Mouse (Mus musculus) thymus, postnatal 14 days (tissue): ENCODE results near the gene Homer3.

ENCODE experiments used
- DNase-seq: peaks from one replicate; pipeline ENCODE4 v3.0.0; 2021

Gene Homer3

DNA sequence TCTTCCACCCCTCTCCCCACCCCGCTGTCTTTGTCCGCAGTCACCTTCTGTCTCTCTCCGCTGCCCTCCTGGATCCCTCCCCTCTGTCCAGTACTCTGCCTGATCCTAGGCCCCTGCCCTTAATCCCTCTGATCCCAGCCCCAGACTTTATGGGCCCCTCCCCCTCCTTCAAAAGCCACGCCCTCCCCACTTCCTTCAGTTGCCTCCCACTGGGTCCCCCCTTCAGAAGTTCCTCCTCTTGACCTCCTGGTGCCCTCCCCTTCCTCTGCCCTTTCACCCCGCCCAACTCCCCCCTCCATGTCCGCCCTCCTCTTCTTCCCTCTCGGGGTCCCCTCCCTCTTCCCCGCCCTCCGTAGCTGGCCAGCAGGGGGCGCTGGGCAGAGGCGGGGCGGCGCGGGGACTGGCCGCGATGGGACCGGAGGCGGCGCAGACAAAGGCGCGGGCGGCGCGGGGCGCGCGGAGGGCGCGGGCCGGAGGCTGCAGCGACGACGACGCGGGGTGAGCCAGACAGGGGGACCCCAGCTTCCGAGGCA, at the start of gene Homer3:
Gene Homer3 (plus strand): TSS at position 225 of the 533 bp plus-strand sequence.
- peak; percentile 96 for DNase-seq

DNA sequence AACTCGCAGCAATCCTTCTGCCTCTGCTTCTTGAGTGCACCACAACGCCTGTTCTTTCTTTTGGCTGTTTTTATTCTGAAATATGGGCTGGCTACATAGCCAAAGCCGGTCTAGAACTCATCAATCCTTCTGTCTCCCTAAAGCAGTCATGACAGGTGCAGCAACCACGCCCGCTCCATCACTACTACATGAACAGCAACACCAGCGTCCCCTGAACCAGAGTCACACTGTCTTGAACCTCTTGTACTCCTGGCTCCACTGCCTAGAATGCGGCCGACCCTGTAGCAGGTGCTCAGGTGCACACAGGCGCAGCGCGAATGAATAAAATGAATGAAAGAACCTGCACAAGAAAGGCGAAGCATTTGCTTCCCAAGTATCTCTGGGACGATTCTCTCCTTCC, 49.0 kb upstream of the Homer3 start:
- DNase-seq: no peak

DNA sequence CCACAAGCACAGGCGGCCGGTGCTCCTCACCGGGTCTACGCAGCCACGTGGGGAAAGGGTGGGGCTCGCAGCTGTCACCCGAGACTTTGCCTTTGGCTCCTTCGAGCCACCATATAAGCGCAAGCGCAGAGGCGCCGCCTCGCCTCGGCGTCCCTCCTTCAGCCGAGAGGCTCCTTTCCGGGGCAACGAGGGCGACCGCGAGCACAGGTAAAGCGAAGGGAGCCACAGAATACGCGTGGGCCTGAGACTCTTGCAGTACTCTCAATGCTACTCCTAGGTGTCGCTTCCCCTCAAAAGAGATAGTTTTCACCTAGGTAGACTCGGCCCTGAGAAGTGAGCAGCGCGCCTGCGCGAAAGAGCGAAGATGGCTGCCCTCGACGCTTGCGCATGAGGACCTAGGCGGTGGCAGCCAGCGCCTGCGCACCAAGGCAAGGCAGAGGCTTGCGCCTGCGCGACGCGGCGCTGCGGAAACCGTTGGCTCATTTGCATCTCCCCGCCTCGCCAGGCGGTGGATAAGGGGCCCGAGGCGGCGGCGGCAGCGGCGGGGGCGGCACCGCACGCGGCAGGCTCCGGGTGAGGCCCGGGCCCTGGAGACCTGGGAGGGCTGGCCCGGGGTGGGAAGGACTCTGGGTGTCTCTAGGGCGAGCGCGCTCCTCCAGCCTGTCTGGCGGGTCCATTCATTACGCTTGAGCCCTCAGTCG, 48.4 kb upstream of the Homer3 start, which contains the start of the genes Sugp2 and Armc6:
Gene Sugp2 (plus strand): TSS at position 147 of the 701 bp plus-strand sequence.
Gene Armc6 (minus strand): TSS at position 387 of the 701 bp plus-strand sequence.
- DNase-seq: peak; percentile 96

DNA sequence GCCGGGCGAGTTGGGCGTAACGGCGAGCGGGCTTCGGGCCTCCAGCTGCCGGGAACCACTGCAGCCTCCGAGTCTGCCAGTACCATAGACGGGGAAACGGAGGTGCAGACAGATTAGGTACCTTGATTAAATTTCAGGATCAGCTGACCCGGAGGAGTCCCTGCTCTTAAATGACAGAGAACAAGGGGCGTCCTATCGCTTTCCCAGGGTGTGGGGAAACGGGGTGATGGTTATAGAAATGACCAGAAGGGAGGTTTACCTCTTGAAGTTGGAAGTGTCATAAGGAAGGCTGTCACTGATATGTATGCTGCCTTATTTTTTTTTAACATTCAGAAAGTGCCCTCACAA, 47.9 kb upstream of the Homer3 start:
- no peak for DNase-seq

DNA sequence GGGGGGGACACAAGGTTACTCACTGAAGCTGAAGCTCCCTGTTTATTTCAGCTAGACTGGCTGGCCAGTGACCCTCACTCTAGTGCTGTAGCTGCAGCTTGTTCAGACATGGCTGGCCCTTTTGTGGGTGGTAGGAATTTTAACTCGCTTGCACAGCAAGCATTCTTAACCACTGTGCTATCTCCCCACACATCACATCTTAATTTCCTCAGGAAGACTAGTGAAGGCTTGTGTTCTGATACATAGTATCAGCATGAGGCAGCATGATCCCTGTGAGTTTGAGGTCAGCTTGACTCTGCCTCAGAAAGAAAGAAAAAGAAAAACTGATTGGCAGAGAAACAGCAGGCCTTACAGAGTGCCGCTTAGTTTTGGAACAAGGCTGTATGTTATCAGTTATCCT, 44.8 kb upstream of the Homer3 start:
- no peak for DNase-seq

DNA sequence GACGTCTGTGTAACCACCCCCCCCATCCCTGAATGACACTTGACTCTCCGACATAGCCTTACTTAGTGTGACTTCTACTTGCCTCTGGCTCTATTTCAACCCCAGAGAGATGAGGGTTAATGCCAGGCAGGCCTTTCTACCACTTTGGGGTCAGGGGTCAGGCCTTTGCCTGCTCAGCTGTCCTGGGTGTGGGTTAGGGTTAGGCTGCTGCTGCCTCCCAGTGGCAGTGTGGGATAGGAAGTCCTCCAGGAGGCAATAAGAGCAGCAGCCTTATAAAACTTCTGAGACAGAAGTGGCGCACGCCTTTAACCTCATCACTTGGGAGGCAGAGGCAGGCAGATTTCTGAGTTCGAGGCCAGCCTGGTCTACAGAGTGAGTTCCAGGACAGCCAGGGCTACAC, 42.0 kb upstream of the Homer3 start:
- peak; percentile 27 for DNase-seq

DNA sequence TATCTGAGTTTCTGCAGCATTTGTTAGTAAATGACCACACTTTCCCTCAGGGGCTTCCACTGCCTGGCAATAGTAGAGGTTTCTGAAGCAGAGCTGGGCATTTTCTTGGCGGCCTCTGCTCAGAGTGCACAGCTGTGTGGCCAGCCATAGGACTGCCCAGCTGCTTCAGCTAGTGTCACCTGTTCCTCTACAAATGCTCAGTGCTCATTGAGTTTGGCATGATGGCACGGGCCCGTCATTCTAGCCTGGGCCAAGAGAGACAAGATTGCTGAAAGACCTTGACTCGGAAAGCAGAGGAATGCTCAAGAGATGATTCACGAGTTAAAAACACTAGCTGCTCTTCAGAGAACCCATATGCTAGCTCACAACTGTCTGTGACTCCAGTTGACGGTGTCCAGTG, 36.0 kb upstream of the Homer3 start:
- DNase-seq: no peak

DNA sequence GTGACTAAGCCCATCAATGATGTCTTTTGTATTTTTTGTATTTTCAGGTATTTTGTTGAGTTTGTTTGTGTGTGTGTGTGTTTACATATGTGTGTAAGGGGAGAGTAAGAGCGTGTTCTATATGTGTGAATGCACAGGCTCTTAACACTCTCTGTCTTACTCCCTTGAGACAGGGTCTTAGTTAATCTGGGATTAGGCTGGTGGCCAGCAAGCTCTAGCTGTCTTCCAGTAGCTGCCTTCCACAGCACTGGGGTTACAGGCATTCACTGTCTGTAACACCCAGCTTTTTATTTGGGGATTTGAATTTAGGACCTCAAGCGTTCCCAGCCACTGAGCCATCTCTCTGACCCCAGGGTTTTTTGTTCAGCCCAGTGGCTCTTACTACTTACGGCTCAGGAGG, 34.8 kb upstream of the Homer3 start:
- no peak for DNase-seq

DNA sequence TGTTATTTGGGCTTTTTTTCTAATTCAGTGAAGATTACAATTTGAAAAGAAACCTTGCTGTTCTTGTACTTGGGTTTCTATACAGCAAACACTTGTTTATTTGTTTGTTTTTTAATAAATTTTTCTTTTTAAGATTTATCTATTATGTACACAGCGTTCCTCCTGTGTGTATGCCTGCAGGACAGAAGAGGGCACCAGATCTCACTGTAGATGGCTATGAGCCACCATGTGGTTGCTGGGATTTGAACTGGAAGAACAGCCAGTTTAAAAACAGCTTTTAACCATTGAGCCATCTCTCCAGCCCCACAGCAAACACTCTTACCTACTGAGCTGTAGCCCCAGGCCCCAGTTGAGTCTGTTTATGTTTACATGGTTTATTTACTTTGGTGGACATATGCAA, 28.0 kb upstream of the Homer3 start:
- DNase-seq: no peak

DNA sequence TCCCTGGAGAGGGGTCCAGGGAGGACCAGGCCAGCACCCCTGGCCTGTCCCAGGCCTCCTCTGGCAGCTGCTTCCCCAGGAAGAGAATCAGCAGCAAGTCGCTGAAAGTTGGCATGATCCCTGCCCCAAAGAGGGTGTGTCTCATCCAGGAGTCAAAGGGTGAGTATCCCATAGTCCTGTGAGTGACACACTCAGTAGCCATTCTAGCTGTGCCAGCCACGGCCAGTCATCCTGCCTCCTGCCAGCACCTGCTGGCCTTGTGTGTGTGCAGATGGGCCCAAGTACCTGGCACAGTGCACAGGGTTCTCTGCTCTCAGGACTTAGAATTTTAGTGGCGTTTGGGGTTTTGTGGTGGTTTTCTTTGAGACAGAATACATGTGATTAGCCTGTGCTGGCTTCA, 25.2 kb upstream of the Homer3 start:
- no peak for DNase-seq

DNA sequence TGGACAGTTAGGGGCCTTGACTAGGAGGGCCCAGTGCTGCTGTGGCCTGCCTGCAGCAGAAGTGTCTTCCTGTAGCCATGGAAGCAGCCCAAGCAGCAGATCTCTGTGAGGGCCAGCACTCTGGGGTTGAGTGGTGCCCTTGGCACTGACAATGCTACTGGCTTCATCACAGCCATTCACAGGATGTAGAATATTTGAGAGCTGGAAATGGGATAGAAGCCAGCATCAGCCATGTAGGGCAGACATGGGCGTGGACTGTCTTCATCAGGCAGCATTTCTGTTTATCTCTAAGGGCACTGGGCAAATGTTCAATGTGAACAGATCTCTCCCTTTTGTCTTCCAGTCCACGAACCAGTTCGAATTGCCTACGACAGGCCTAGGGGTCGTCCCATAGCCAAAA, 24.0 kb upstream of the Homer3 start:
- DNase-seq: no peak

DNA sequence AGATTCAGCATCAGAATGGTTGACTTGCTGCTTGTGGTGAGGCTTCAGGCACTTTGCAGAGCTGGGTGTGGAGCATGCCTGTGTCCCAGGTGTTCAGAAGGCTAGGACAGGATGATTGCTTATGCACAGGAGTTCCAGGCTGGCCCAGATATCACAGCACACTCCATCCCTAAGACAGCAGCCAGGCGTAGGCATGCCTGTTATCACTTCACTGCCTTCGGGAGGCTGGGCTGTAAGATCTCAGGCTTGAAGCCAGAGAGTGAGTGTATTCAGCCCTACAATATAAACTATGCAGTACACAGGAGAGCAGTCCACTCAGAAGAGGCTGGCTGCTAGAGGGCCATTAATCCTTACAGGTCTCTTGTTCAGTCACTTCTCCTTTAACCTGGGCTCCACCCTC, 23.6 kb upstream of the Homer3 start:
- DNase-seq: no peak

DNA sequence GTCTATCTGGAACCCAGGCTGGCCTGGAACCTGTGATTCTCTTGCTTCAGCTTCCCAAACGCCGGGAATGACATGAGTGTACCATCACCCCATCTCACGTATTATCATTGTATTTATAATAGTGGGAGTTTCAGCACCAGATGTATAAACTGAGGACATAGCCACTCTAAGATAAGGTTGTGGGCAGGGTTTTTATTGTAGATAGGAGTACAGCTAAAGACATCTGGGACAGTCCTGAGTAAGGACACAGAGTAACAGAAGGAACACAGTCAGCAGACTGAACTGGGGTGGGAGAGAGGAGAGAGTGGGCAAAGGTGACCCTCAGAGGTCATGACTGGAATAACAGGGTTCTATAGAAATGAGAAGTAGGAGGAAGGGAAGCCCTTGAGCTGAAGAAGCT, 15.0 kb upstream of the Homer3 start:
- no peak for DNase-seq

DNA sequence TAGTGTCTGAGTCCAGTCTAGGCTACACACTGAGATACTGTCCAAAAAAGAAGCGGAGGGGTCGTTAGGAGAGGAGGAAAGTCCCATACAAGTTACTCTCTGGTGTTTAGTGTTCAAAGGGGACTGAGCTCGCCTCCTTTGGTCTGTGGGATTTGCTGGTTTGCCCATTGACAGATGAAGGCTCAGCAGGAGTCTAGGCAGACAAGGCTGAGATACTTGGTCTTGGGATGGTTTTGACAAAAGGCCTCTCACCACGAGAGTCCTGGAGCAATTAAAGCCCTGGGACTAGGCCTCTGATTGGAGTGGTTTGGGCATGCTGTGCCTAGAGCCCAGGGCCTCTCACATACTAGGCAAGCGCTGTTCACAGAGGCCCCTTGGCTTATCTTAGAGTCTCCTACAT, 14.3 kb upstream of the Homer3 start:
- no peak for DNase-seq

DNA sequence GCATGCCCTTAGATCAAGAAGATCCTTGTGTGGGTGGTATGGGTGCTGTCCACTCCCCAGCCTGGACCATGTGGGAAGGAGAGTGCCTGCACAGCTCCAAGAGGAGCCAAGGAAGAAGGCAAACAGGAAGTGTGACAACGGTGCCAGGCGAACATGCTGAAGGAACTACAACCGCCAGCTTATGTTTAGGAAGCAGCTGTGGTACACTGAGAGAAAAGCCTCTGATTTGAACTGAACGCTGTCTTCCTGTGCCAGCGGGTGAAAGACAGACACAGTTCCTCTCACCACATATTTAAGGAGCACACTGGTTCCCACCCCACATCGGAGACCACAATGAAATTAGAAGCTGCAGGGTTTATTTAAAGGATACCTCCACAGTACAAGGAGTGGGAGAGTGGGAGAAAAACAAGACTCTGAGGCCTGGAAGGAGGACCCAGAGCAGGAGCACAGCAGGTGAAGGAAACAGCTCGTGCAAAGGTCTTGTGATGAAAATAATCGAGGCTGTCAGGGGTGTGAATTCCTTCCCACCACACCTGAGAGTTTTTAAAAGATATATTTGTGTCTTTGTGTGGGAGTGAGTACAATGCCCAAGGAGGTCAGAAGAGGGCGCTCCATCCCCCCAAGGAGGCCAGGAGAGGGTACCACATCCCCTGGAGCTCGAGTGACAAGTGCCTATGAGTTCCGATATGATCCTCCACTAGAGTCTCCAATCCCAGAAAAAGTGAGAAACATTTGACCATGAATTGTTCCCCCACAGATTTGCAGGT, 13.6 kb upstream of the Homer3 start:
- DNase-seq: peak; percentile 51

DNA sequence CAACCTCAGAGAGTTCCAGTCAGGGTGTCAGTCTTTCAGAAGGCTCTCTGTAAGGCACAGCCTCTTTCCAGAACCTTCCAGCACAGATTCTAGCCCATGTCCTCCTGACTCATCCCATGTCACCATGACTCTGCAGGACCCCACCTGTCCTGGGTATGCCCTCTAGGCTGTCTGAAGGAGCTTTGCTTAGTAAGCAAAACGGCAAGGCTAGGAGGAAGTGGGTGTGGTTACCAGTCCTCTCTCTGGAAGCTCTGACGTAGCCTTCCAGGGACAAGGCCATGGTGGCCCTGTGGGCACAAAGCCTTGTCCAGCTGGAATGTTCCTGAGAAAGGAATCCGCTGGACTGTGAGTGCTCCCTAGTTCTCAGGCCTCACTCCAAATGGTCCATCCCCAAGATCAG, 9.7 kb upstream of the Homer3 start:
- DNase-seq: peak; percentile 42

DNA sequence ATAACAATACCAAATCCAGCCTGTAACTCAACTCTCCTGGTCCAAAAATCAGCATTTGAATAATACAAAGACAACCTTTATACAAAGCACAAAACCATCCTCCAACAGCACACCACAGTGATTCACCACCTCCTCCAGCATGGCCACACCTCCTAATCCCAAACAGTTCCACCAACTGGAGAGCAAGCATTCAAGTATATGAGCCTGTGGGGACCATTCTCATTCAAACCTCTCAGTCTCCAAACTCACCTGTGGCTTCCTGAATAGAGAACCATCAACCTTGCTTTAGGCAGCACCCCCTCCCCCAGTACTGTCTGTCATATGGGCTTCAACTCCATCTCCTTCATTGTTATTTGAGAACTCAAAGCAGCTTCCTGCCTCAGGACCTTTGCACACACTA, 8.3 kb upstream of the Homer3 start:
- DNase-seq: no peak

DNA sequence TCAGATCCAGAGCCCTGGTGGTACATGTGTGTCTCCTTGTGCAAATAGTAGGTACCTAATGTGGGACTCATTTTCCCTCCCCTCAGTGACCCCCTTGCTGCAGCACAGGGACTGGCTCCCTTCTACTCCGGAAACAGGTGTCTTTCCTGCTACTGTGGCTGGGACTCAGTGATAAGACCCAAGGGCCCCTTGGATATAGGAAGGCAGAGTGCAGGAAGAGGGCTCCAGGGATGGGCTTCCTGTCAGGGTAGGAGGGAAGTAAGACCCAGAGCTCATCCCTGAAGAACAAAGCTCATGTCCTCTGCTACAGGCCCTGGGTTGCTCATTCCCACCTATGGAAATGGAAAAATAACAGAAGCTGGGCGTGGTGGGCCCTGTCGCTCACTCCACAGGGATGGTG, 6.2 kb upstream of the Homer3 start:
- no peak for DNase-seq

DNA sequence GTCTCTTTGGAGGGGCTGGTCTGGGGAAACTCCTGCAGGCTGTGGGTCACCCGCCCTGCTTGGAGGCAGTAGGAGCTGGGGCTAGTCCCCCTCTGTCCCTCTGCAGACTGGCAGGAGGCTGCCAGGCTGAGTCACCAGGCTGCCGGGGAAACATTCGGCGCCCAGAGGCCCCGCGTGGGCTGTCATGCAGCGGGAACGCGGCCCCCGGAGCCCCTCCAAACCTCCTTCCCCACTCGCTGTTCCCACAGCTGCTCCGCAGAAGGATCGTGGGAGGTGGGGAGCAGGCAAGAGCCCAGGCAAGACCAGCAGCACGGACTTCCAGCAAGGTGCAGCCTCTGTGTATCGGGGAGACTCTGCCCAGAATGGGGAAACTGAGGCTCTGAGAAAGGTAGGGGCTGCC, 4.5 kb upstream of the Homer3 start:
- no peak for DNase-seq

DNA sequence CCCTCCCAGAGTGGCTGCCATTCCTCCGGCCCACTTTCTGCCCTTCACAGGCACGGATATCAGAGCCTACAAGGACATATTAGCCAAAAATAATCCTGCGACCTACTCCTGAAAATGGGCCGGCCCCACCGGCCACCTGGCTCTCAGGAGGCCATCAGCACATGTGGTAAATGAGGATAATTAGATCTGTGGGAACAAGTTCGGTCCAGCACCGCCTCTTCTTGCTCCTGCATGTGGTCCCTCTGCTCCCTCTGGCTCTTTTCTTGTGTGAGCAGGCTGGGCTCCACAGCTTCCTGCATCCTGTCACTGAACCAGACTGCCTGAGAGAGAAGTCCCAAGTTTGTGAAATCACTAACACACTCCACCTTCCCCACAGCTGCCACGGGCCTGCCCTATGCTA, 3.4 kb upstream of the Homer3 start:
- DNase-seq: no peak

DNA sequence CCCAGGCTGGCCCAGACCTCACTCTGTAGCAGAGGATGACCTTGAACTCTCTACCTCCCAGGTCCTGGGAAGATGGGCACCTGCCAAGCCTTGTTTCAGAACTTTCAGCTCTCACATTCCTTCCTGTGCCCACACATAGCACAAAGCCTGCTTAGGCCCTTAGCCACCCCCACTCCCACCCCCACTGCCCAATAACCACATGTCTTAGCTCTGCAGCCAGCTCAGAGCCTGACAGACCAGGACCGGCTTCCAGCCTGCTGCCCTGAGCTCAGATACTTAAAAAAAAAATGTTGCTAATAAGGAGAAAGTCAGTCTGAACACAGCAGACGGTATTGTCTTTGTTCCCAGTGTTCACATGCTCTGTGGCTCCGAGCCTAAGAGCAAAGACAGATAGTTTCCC, 1.6 kb upstream of the Homer3 start:
- no peak for DNase-seq

DNA sequence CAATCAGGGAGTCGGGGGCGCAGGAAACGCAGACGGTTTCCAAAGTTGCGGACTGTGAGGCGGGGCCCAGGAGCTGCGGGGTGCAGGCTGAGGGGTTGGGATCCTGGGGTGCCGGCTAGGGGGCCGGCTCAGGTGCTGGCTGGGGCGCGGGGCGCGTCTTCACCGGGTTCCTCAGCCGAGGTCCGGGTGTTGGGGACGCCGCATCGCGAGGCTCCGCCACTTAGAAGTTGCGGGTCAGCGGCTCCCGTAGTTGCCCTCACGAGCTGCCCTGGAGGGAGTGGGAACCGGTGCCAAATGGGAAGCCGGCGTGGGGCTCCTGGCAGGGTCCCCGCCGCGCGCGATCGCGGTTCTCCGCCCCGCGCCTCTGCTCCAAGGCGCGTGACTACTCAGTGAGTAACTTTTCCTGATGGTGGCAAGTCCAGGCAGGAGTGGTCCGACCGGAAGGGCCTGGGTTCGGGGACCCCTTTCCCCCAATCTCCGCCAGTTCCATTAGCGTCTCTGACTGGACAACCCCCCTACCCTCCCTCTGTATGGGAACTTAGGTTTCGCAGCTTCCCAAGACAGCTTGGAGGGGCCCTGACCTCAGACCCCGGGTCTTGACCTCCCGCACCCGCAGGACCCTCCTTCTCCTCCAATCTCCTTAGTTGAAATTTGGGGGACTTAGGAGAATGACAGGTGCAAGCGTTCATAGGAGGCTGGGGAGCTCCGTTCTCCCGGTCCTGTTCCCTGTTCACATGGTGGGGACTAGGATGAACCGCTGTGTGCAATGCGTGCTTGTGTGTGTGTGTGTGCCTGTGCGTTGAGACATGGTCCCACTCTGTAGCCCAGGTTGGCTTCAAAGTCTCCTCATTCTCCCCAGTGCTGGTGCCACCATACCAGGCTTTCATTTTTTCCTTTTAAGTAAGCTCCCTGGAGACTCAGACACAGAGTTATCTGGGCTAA, 780 bp downstream of the Homer3 start:
- no peak for DNase-seq

DNA sequence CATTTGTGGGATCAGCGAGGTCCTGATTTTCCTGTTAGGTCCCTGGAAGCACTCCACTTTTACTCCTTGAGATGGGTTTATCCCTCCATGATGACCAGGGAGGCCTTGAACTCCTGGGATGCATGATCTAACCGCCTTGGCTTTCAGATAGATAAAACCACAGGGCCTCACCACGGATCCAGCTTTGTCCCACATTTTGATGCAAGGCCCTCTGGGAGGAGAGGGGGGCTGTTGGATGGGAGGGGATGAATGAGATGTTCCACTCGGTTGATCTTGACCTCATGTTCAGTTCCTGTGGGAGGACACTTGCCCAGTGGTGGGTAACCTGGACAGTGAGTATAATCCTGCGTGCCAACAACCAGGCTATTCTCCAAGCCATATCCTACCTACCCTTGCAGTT, 1.8 kb downstream of the Homer3 start:
- no peak for DNase-seq
